Comparison of ENCODE assay signal across 8 mouse cellular contexts in genomic region chr4:89575529-89575928, GRCm38 (mm10).
DNase-seq lines count a peak whose midpoint lies in the region; ATAC-seq lines count a peak whose summit lies in the region.

No protein-coding gene starts in this region.

- no peak overlapping the region for H3K4me3 ChIP-seq in heart, embryonic 11.5 days (ENCODE audit: low read depth, low read length)
- no peak overlapping the region for H3K4me3 ChIP-seq in kidney, embryonic 14.5 days (ENCODE audit: low read length)
- no peak overlapping the region for H3K4me3 ChIP-seq in limb, embryonic 11.5 days (ENCODE audit: low read depth, low read length)

- no peak overlapping the region for H3K27ac ChIP-seq in heart, embryonic 11.5 days (ENCODE audit: low read depth, low read length)
- H3K27ac ChIP-seq in kidney, embryonic 14.5 days (ENCODE audit: low read depth, low read length) = no peak overlapping the region
- H3K27ac ChIP-seq in limb, embryonic 11.5 days (replicated peaks; ENCODE audit: low read depth, low read length) = no peak overlapping the region

- H3K9me3 ChIP-seq in heart, embryonic 11.5 days (replicated peaks; ENCODE audit: control insufficient read depth, low read length) = 0 out of 2 replicates have a peak, but pooled peaks cover 2% of the 10 kb centered on the region
- H3K9me3 ChIP-seq in kidney, embryonic 14.5 days (ENCODE audit: control insufficient read depth, low read length) = no peaks in the 10 kb centered on the region
- no peaks in the 10 kb centered on the region for H3K9me3 ChIP-seq in limb, embryonic 11.5 days (ENCODE audit: control insufficient read depth, low read length)

- ATAC-seq in heart, embryonic 11.5 days (replicated peaks; ENCODE audit: insufficient number of reproducible peaks, low FRiP score, low TSS enrichment) = no peak
- peak; percentile 46 for ATAC-seq in activated CD4-positive, CD25-positive, alpha-beta regulatory T cell, adult 4 months
- peak; percentile 73; the same call in 1 of the 2 replicates for ATAC-seq in kidney, embryonic 14.5 days (ENCODE audit: low FRiP score, low TSS enrichment)
- no peak for ATAC-seq in limb, embryonic 11.5 days (ENCODE audit: insufficient number of reproducible peaks, low FRiP score, low TSS enrichment, low read depth)

- no peak overlapping the region for H3K4me2 ChIP-seq in heart, embryonic 11.5 days
- H3K4me2 ChIP-seq in kidney, embryonic 14.5 days (replicated peaks; ENCODE audit: low read depth, low read length) = no peak overlapping the region
- H3K4me2 ChIP-seq in limb, embryonic 11.5 days (ENCODE audit: low read depth, severe bottlenecking) = no peak overlapping the region

- DNase-seq in heart, postnatal 4 days = peak; percentile 46
- peak; percentile 44 for DNase-seq in embryo, embryonic 9.5 days (ENCODE audit: extremely low spot score)
- peak; percentile 68 for DNase-seq in limb, embryonic 11.5 days (ENCODE audit: low spot score)
- peak; percentile 66 for DNase-seq in retina, postnatal 1 day
- no peak for DNase-seq in gastrocnemius, postnatal 14 days

- H3K27me3 ChIP-seq in heart, embryonic 11.5 days (ENCODE audit: control insufficient read depth, insufficient read depth, low read length) = no peaks in the 10 kb centered on the region
- no peaks in the 10 kb centered on the region for H3K27me3 ChIP-seq in kidney, embryonic 14.5 days (ENCODE audit: control insufficient read depth, insufficient read depth, low read length)
- H3K27me3 ChIP-seq in limb, embryonic 11.5 days (ENCODE audit: control insufficient read depth, insufficient read depth, low read length) = no peaks in the 10 kb centered on the region

- WGBS in heart, embryonic 11.5 days (ENCODE audit: insufficient replicate concordance) = 18% methylated on average over 10 of the region's 10 CpGs
- 15% methylated on average over 10 of the region's 10 CpGs for WGBS in kidney, embryonic 14.5 days
- WGBS in limb, embryonic 11.5 days = 18% methylated on average over 10 of the region's 10 CpGs

- H3K9ac ChIP-seq in heart, embryonic 11.5 days (ENCODE audit: low read depth, low read length) = no peak overlapping the region
- no peak overlapping the region for H3K9ac ChIP-seq in kidney, embryonic 14.5 days (ENCODE audit: low read depth, low read length)
- no peak overlapping the region for H3K9ac ChIP-seq in limb, embryonic 11.5 days (ENCODE audit: low read length)

- H3K36me3 ChIP-seq in heart, embryonic 11.5 days (ENCODE audit: control insufficient read depth, insufficient read depth, low read length) = no peaks in the 10 kb centered on the region
- H3K36me3 ChIP-seq in kidney, embryonic 14.5 days (ENCODE audit: control insufficient read depth, insufficient read depth, low read length) = no peaks in the 10 kb centered on the region
- no peaks in the 10 kb centered on the region for H3K36me3 ChIP-seq in limb, embryonic 11.5 days (ENCODE audit: control insufficient read depth, insufficient read depth, low read length)

- intact Hi-C loops in gastrocnemius, postnatal 14 days (cut with DNase I; ENCODE audit: low total_unique reads) = no loop called here

- no peaks in the 10 kb centered on the region for H3K4me1 ChIP-seq in heart, embryonic 11.5 days (ENCODE audit: control insufficient read depth, insufficient read depth, low read length)
- no peaks in the 10 kb centered on the region for H3K4me1 ChIP-seq in kidney, embryonic 14.5 days (ENCODE audit: control insufficient read depth, insufficient read depth, low read length)
- H3K4me1 ChIP-seq in limb, embryonic 11.5 days (ENCODE audit: control insufficient read depth, insufficient read depth, low read length) = no peaks in the 10 kb centered on the region

Comparison
In these comparisons a context has a peak if more than half of its experiments do, and no peak if none do; other contexts are left out.
1. ATAC-seq: peak in activated CD4-positive, CD25-positive, alpha-beta regulatory T cell, adult 4 months (single experiment) and kidney, embryonic 14.5 days (single experiment); none in heart, embryonic 11.5 days (single experiment) and limb, embryonic 11.5 days (single experiment).